Mouse (Mus musculus) layer of hippocampus, adult 2 months (tissue): Measurements from ENCODE around the gene Stk17b. TPM values are rescaled to one million over a fixed set of nuclear protein-coding genes. Genes with fewer than 3 reads are reported as not detected.
A peak's percentile ranks its signal among the peaks of the same experiment; 100 is the strongest.

Experiments
- DNase-seq, 2 experiments: peaks; one replicate each; pipeline ENCODE4 v3.0.0; 2022; ENCODE audit warnings: low spot score in 2 of 2
- H3K27ac ChIP-seq: fragments of 200-600 bp; 2 replicates; pipeline ENCODE4 v1.8.1; 2022
- H3K4me3 ChIP-seq: fragments of 200-600 bp; 2 replicates; pipeline ENCODE4 v1.8.1; 2022; ENCODE audit warnings: mild to moderate bottlenecking
- CTCF ChIP-seq: fragments of 200-600 bp; conservative IDR thresholded peaks from 2 replicates; pipeline ENCODE4 v1.8.1; 2022; ENCODE audit warnings: antibody characterized with exemption, mild to moderate bottlenecking, moderate library complexity
- long read RNA-seq, 2 experiments: library from polyadenylated mRNA; stranded (forward); transcript quantifications; one replicate each; pipeline ENCODE4 v2.0.0; 2021; ENCODE audit warnings: borderline mapping rate in 2 of 2
- total RNA-seq, 2 experiments: library from RNA; stranded (reverse); gene quantifications; 2 replicates each; pipeline ENCODE4 v1.2.3; 2021

Gene Stk17b
- total RNA-seq, result 1 to 10 TPM; 2.7 to 5.2 TPM
- long read RNA-seq, experiment 1, partial matches to known transcripts, result 0 of 1 reads
- long read RNA-seq, experiment 1, other reads (novel, unspliced or antisense), result 1 of 1 reads
- long read RNA-seq, experiment 2, partial matches to known transcripts, result 0 of 1 reads
- long read RNA-seq, experiment 2, other reads (novel, unspliced or antisense), result 1 of 1 reads

- H3K27ac ChIP-seq, result peak within 1 kb of the TSS; percentile 71
- H3K4me3 ChIP-seq, result peak within 1 kb of the TSS; percentile 81
- no peak for TF ChIP-seq CTCF
- peak; percentile 68 to 72 for DNase-seq
These were observed at the start of gene Stk17b for GRCm38 (mm10) chr1:53784721-53785418. Gene Stk17b (minus strand): TSS chr1:53785224.

- Histone ChIP-seq H3K4me3 (no peak overlapping the region), H3K27ac (no peak overlapping the region)
- no peak for TF ChIP-seq CTCF
- no peak for DNase-seq
These were observed 45.3 kb upstream of the Stk17b start for GRCm38 (mm10) chr1:53830286-53830685.

GRCm38 (mm10) chr1:53829089-53829488 is 44.1 kb upstream of the Stk17b start:
- no peak for TF ChIP-seq CTCF
- Histone ChIP-seq H3K4me3 (no peak overlapping the region), H3K27ac (0 out of 2 replicates have a peak overlapping the region, but pooled peaks have one; percentile 2)
- no peak for DNase-seq

- no peak for DNase-seq
- TF ChIP-seq CTCF, result no peak
- Histone ChIP-seq H3K27ac (peak overlapping the region; percentile 67; the same call in 1 of the 2 replicates), H3K4me3 (no peak overlapping the region)
These were observed 39.7 kb upstream of the Stk17b start for GRCm38 (mm10) chr1:53824446-53825337.

- Histone ChIP-seq H3K4me3 (peak overlapping the region; percentile 43), H3K27ac (peak overlapping the region; percentile 67)
- TF ChIP-seq CTCF, result no peak
- DNase-seq, result peak in 1 of 2 experiments; percentile 55
These were observed 38.8 kb upstream of the Stk17b start for GRCm38 (mm10) chr1:53823687-53824445.

- no peak for DNase-seq
- Histone ChIP-seq H3K27ac (no peak overlapping the region), H3K4me3 (no peak overlapping the region)
- no peak for TF ChIP-seq CTCF
These were observed 37.0 kb upstream of the Stk17b start for GRCm38 (mm10) chr1:53821983-53822382.

GRCm38 (mm10) chr1:53820041-53820632 is 35.1 kb upstream of the Stk17b start:
- no peak for TF ChIP-seq CTCF

GRCm38 (mm10) chr1:53818072-53818862 is 33.2 kb upstream of the Stk17b start:
- no peak overlapping the region for H3K4me3 ChIP-seq
- no peak overlapping the region for H3K27ac ChIP-seq
- no peak for TF ChIP-seq CTCF
- no peak for DNase-seq

More at GRCm38 (mm10) chr1:53820041-53820632, 35.1 kb upstream of the Stk17b start:
- H3K27ac ChIP-seq, result no peak overlapping the region
- no peak overlapping the region for H3K4me3 ChIP-seq
- no peak for DNase-seq

GRCm38 (mm10) chr1:53816353-53816752 is 31.3 kb upstream of the Stk17b start:
- DNase-seq, result no peak
- H3K4me3 ChIP-seq, result no peak overlapping the region
- TF ChIP-seq CTCF, result no peak
- H3K27ac ChIP-seq, result no peak overlapping the region

- no peak overlapping the region for H3K4me3 ChIP-seq
- DNase-seq, result no peak
- TF ChIP-seq CTCF, result no peak
- no peak overlapping the region for H3K27ac ChIP-seq
These were observed 29.2 kb upstream of the Stk17b start for GRCm38 (mm10) chr1:53814077-53814705.

- no peak overlapping the region for H3K27ac ChIP-seq
- DNase-seq, result no peak
- H3K4me3 ChIP-seq, result no peak overlapping the region
- TF ChIP-seq CTCF, result no peak
These were observed 26.9 kb upstream of the Stk17b start for GRCm38 (mm10) chr1:53811919-53812318.
